In the genomic region with DNA sequence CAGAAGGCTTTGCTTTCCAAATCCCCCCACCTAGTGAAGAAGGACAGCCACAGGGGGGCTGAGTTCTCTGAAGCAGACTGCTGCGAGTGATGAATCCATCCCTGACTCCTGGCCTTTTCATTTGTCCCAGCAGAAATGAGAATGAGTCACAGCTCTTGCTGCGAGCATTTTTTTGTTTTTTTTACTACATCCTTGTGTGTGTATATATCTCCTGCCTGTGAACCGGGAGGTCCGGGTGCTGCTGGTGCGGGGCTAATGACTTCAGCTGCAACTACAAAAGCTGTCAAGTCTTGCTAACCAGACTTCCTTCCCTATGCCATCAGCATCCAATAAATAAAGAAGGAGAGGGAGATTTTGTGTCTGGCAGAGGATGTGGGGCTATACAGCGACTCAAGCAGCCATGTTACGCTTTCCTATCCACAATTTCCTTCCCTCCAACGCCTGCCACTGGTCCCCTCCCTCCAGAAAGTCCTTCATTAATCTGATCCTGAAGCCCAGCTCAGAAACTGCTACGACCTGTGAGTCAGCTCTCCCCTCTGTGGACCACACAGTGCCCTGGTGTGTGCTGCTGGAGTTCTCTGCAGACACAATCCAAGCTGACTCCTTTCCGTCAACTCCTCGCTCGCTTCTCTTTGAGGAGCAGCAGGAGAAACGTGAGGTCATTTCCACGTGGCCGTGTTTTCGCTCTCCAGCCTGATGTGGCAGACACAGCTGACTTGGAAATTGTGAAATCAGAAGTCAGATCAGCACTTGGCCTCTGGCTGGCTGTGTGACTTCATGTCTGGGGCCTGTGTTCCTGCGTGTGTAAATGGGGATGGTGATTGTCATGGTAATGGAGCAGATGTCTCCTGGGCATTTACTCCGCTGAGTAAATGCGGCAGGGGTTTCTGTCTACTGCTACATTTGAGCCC, we compare ENCODE assay signal across 8 mouse cellular contexts. TPM values are rescaled to one million over a fixed set of nuclear protein-coding genes. Genes with fewer than 3 reads are reported as not detected.
DNase-seq lines count a peak whose midpoint lies in the region; ATAC-seq and TF ChIP-seq lines count a peak whose summit lies in the region.

No protein-coding gene starts in this region.

- WGBS in heart, embryonic 16.5 days = 32% methylated on average over 19 of the region's 19 CpGs
- WGBS in midbrain, embryonic 12.5 days = 16% methylated on average over 19 of the region's 19 CpGs

- H3K36me3 ChIP-seq in heart, embryonic 16.5 days (ENCODE audit: control insufficient read depth, insufficient read depth) = no peaks in the 10 kb centered on the region
- no peaks in the 10 kb centered on the region for H3K36me3 ChIP-seq in midbrain, embryonic 12.5 days

- 0 out of 2 replicates have a peak, but pooled peaks have one; percentile 24 for ATAC-seq in heart, embryonic 16.5 days (replicated peaks; ENCODE audit: extremely low read depth, insufficient read depth, low FRiP score)
- ATAC-seq in midbrain, embryonic 12.5 days (ENCODE audit: low FRiP score, low read depth) = peak; percentile 64; the same call in 1 of the 2 replicates
- ATAC-seq in erythroblast, adult 5-6 weeks (replicated peaks; ENCODE audit: low FRiP score, poor library complexity, severe bottlenecking) = no peak

- H3K27me3 ChIP-seq in heart, embryonic 16.5 days (ENCODE audit: control insufficient read depth, insufficient read depth, low read length) = no peaks in the 10 kb centered on the region
- H3K27me3 ChIP-seq in midbrain, embryonic 12.5 days = no peaks in the 10 kb centered on the region

- DNase-seq in left cerebral cortex, adult 2 months (ENCODE audit: extremely low spot score in 1 of 2, low spot score in 2 of 2) = no peak
- DNase-seq in left cerebral cortex, postnatal 36 days (ENCODE audit: low spot score in 2 of 2) = no peak
- peak; percentile 91 for DNase-seq in fibroblast of lung, adult 2 months (ENCODE audit: low read depth)
- DNase-seq in kidney, postnatal 10 days = peak; percentile 39
- DNase-seq in natural killer cell, adult 2 months (ENCODE audit: low spot score in 2 of 2) = no peak

- TF ChIP-seq CTCF in left cerebral cortex, adult 2 months (IDR thresholded peaks at IDR 0.05) = no peak

- peak overlapping the region; percentile 33; the same call in 1 of the 2 replicates for H3K4me2 ChIP-seq in heart, embryonic 16.5 days (ENCODE audit: low read depth, low read length)
- H3K4me2 ChIP-seq in midbrain, embryonic 12.5 days (replicated peaks) = peak overlapping the region; percentile 32

- H3K9ac ChIP-seq in heart, embryonic 16.5 days (ENCODE audit: low read length) = 0 out of 2 replicates have a peak overlapping the region, but pooled peaks have one; percentile 46
- H3K9ac ChIP-seq in midbrain, embryonic 12.5 days (replicated peaks) = peak overlapping the region; percentile 7

- no peaks in the 10 kb centered on the region for H3K9me3 ChIP-seq in heart, embryonic 16.5 days (replicated peaks; ENCODE audit: control insufficient read depth, low read length)
- H3K9me3 ChIP-seq in midbrain, embryonic 12.5 days = no peaks in the 10 kb centered on the region

- intact Hi-C loops in left cerebral cortex, adult 2 months (cut with DNase I) = loop anchor here (5.0 kb wide), 2 partner anchors 63 to 88 kb away; no protein-coding TSS in a partner anchor
- intact Hi-C loops in left cerebral cortex, postnatal 36 days (cut with DNase I) = no loop called here

- H3K27ac ChIP-seq in left cerebral cortex, adult 2 months = peak overlapping the region; percentile 50
- peak overlapping the region; percentile 62 for H3K27ac ChIP-seq in heart, embryonic 16.5 days (ENCODE audit: low read length)
- peak overlapping the region; percentile 88 for H3K27ac ChIP-seq in midbrain, embryonic 12.5 days (replicated peaks)

- no peak overlapping the region for H3K4me3 ChIP-seq in left cerebral cortex, adult 2 months
- H3K4me3 ChIP-seq in heart, embryonic 16.5 days (ENCODE audit: low read length) = no peak overlapping the region
- H3K4me3 ChIP-seq in midbrain, embryonic 12.5 days = no peak overlapping the region

- peaks cover 5% of the 10 kb centered on the region; the same call in 1 of the 2 replicates for H3K4me1 ChIP-seq in heart, embryonic 16.5 days (ENCODE audit: control insufficient read depth, insufficient read depth, low read length)
- H3K4me1 ChIP-seq in midbrain, embryonic 12.5 days = peaks cover 28% of the 10 kb centered on the region

RNA-seq across cellular contexts. Expression of a gene that starts 16.3 kb away (rescaled TPM):
- total RNA-seq in left cerebral cortex, adult 2 months (2021) = 100 to 1,000 TPM; 110 to 115 TPM
- total RNA-seq in left cerebral cortex, postnatal 36 days (2021) = 100 to 1,000 TPM; 104 to 114 TPM
- polyA plus RNA-seq in heart, embryonic 16.5 days (2015; fragmentation: Nextera tagmentation; extraction: Ambion mirVana) = 9.9 and 11.6 TPM in 2 replicates
- polyA plus RNA-seq in midbrain, embryonic 12.5 days (2016; fragmentation: Nextera tagmentation; extraction: Ambion mirVana) = 26.2 and 27.4 TPM in 2 replicates
- 15.9 and 26.5 TPM in 2 replicates for total RNA-seq in erythroblast, adult 5-6 weeks (2015; ENCODE audit: low replicate concordance)
- total RNA-seq in erythroblast, adult 5-6 weeks (2017; ENCODE audit: low replicate concordance) = 19.8 and 35.4 TPM in 2 replicates

Comparison
In these comparisons a context has a peak if more than half of its experiments do, and no peak if none do; other contexts are left out.
1. DNase-seq: peak in fibroblast of lung, adult 2 months (single experiment) and kidney, postnatal 10 days (single experiment); none in left cerebral cortex, adult 2 months (0 of 2), left cerebral cortex, postnatal 36 days (0 of 2) and natural killer cell, adult 2 months (0 of 2).
2. Peak in every context shown above with its lines, with median percentiles within 50 percentile points of each other: H3K27ac ChIP-seq.